Mouse (Mus musculus) neural tube, embryonic 11.5 days (tissue): ENCODE results near the gene Txn2. TPM values are rescaled to one million over a fixed set of nuclear protein-coding genes. Genes with fewer than 3 reads are reported as not detected.
A peak's percentile ranks its signal among the peaks of the same experiment; 100 is the strongest.
"Not testable (repeated sequence)": the region's sequence is repeated elsewhere in the genome, so short reads cannot be mapped to it uniquely, and the experiment has no call there.

Source experiments
- ATAC-seq: fragments of 200-750 bp; cut with Nextera tagmentation; 2 replicates; pipeline ENCODE4 v1.8.0; 2017; ENCODE audit warnings: moderate number of reproducible peaks, mild to moderate bottlenecking, moderate TSS enrichment, moderate library complexity; ENCODE audit not compliant: insufficient read depth, low FRiP score, low TSS enrichment
- DNase-seq: peaks from one replicate; pipeline ENCODE4 v3.0.0-alpha.2; 2015; ENCODE audit warnings: low spot score
- H3K27ac ChIP-seq: fragments of 300-500 bp; sonication (generic); 2 replicates; pipeline ENCODE4 v1.5.1; 2014; ENCODE audit warnings: low read depth, mild to moderate bottlenecking, low read length
- H3K27me3 ChIP-seq: fragments of 300-500 bp; sonication (generic); 2 replicates; pipeline ENCODE4 v1.6.1; 2014; ENCODE audit warnings: mild to moderate bottlenecking, low read length, mixed read lengths; ENCODE audit not compliant: control insufficient read depth, insufficient read depth
- H3K36me3 ChIP-seq: fragments of 300-500 bp; sonication (generic); 2 replicates; pipeline ENCODE4 v1.6.1; 2014; ENCODE audit warnings: mild to moderate bottlenecking, low read length, moderate library complexity, mixed read lengths; ENCODE audit not compliant: control insufficient read depth, insufficient read depth
- H3K4me1 ChIP-seq: fragments of 300-500 bp; sonication (generic); 2 replicates; pipeline ENCODE4 v1.6.1; 2014; ENCODE audit warnings: low read length, mixed read lengths; ENCODE audit not compliant: control insufficient read depth, insufficient read depth
- H3K4me2 ChIP-seq: fragments of 300-500 bp; sonication (generic); 2 replicates; pipeline ENCODE4 v1.6.1; 2014; ENCODE audit warnings: low read depth, mild to moderate bottlenecking, moderate library complexity
- H3K4me3 ChIP-seq: fragments of 300-500 bp; sonication (generic); 2 replicates; pipeline ENCODE4 v1.5.1; 2014; ENCODE audit warnings: low read depth, low read length
- H3K9ac ChIP-seq: fragments of 300-500 bp; sonication (generic); 2 replicates; pipeline ENCODE4 v1.6.1; 2014; ENCODE audit warnings: mild to moderate bottlenecking, low read length
- H3K9me3 ChIP-seq: fragments of 300-500 bp; sonication (generic); 2 replicates; pipeline ENCODE4 v1.6.1; 2016; ENCODE audit warnings: low read length; ENCODE audit not compliant: control insufficient read depth
- WGBS: fragments of 180-500 bp; shearing (Covaris S2); extraction: QIAGEN DNeasy Blood & Tissue Kit; methylation state at CpG from one replicate; pipeline ENCODE4 v1.1.7; 2014; 5-methylcytosine and 5-hydroxymethylcytosine counted together
- polyA plus RNA-seq: library from polyadenylated mRNA; unstranded; fragments of >200 nt; fragmentation: Nextera tagmentation; extraction: Ambion mirVana; gene quantifications from 2 replicates; pipeline ENCODE4 v1.2.1, GENCODE M21; 2014

The Txn2 gene
- polyA plus RNA-seq, 1 experiment from 2014 or later: 277 TPM

DNA sequence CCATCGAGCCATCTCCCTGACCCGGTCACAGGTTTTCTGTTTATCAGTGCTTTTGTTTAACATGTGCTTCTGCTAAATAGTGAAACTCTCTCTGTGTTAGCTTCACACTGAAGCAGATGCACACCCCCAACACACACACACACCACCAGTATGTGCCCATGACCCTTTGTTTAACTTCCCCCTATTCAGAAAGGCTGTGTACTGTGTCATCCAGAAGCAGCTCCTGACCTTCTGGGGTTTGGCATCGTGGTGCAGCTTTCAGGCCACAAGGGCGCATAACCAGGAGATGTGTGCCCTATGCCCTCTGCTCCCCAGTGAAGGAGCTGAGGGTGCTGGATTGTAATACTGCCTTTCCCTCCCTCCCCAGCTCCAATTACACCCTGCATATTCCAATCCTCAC is 54.5 kb downstream of the Txn2 start:
- 78% methylated on average over 4 of the region's 4 CpGs for WGBS
- ATAC-seq: no peak
- Histone ChIP-seq H3K27me3 (no peaks in the 10 kb centered on the region), H3K4me1 (no peaks in the 10 kb centered on the region), H3K4me2 (no peak overlapping the region), H3K36me3 (no peaks in the 10 kb centered on the region), H3K4me3 (no peak overlapping the region), H3K9me3 (no peaks in the 10 kb centered on the region), H3K27ac (no peak overlapping the region), H3K9ac (no peak overlapping the region)
- DNase-seq: no peak

DNA sequence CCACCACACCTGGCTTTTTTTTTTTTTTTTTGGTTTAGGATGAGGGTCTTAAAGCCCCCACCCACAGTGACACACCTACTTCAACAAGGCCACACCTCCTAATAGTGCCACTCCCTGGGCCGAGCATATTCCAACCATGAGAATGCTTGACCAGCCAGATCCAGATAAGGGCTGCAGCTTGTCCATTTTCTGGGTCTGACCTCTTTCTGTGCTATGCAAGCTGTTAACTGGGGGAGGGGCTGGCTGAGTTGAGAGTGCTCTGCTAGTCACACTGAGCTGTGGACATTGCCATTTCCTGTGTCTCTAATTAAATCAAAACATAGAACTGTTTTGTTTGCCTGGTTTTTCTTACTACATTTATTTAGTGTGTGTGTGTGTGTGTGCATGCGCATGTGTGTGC is 55.2 kb downstream of the Txn2 start:
- H3K9ac ChIP-seq: no peak overlapping the region
- H3K36me3 ChIP-seq: no peaks in the 10 kb centered on the region
- DNase-seq (no peak), ATAC-seq (no peak)
- no peaks in the 10 kb centered on the region for H3K27me3 ChIP-seq
- H3K4me1 ChIP-seq: no peaks in the 10 kb centered on the region
- no peak overlapping the region for H3K4me3 ChIP-seq
- 76% methylated on average over 2 of the region's 2 CpGs for WGBS
- no peaks in the 10 kb centered on the region for H3K9me3 ChIP-seq
- no peak overlapping the region for H3K27ac ChIP-seq
- H3K4me2 ChIP-seq: no peak overlapping the region

DNA sequence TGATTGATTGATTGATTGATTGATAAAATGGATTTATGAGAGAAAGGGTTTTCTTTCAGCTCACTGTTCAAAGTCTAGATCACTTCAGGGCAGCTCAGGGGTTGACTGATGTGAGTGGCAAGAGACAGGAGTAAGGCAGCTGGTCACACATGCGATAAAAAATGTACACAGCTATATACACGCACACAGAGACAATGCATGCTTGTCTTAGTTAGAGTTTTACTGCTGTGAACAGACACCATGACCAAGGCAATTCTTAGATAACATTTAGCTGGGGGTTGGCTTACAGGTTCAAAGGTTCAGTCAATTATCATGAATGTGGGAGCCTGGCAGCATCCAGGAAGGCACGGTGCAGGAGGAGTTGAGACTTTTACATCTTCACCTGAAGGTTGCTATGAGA is 55.8 kb downstream of the Txn2 start:
- no peaks in the 10 kb centered on the region for H3K9me3 ChIP-seq
- 90% methylated on average over 3 of the region's 3 CpGs for WGBS

DNA sequence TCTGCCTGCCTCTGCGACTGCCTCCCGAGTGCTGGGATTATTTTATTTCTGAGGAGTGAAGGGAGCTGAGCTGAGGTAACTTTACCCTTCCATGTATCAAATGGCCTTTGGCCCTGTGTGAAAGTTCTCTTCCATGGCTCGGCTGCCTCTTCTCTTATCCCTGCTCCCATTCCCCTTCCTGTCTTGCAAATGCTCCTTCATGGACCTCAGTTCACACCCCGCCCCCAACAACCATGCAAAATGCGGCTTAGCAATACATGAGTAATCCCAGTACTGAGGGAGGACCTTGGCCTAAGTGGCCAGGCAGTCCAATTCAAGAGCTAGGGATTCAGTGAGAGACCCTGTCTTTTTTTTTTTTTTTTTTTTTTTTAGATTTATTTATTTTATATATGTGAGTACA is 60.5 kb downstream of the Txn2 start:
- Histone ChIP-seq H3K9ac (no peak overlapping the region), H3K27me3 (no peaks in the 10 kb centered on the region), H3K27ac (no peak overlapping the region), H3K4me3 (no peak overlapping the region), H3K4me2 (no peak overlapping the region), H3K4me1 (no peaks in the 10 kb centered on the region), H3K36me3 (no peaks in the 10 kb centered on the region), H3K9me3 (no peaks in the 10 kb centered on the region)
- DNase-seq: no peak
- ATAC-seq: no peak
- WGBS: 92% methylated on average over 5 of the region's 5 CpGs

More for the DNA sequence above, 55.8 kb downstream of the Txn2 start:
- Histone ChIP-seq H3K36me3 (no peaks in the 10 kb centered on the region), H3K27ac (no peak overlapping the region), H3K4me3 (no peak overlapping the region), H3K4me2 (no peak overlapping the region), H3K27me3 (no peaks in the 10 kb centered on the region), H3K4me1 (no peaks in the 10 kb centered on the region), H3K9ac (no peak overlapping the region)
- no peak for DNase-seq
- ATAC-seq: no peak

DNA sequence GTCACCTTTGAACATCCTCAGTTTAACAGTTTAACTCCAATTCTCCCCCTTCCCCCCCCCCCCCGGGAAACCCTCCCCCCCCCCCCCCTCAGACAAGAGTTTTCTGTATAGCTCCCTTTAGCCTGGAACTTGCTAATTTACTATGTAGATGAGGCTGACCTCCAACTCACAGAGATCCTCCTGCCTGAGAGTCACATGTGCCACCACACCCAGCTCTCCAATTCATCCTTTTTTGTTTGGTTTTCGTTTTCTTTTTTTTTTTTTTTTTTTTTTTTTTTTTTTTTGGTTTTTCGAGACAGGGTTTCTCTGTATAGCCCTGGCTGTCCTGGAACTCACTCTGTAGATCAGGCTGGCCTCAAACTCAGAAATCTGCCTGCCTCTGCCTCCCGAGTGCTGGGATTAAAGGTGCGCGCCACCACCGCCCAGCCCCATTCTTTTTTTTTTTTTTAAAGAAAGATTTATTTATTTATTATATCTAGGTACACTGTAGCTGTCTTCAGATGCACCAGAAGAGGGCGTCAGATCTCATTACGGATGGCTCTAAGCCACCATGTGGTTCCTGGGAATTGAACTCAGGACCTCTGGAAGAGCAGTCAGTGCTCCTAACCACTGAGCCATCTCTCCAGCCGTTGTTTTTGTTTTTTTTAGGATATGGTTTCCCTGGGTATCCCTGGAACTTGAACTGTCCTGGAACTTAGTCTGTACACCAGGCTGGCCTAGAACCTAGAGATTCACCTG is 61.4 kb downstream of the Txn2 start:
- H3K27me3 ChIP-seq, H3K36me3 ChIP-seq, H3K9ac ChIP-seq, H3K9me3 ChIP-seq, H3K4me2 ChIP-seq, H3K4me1 ChIP-seq, ATAC-seq, H3K27ac ChIP-seq, DNase-seq, H3K4me3 ChIP-seq: not testable (repeated sequence)
- 86% methylated on average over 8 of the region's 10 CpGs for WGBS

DNA sequence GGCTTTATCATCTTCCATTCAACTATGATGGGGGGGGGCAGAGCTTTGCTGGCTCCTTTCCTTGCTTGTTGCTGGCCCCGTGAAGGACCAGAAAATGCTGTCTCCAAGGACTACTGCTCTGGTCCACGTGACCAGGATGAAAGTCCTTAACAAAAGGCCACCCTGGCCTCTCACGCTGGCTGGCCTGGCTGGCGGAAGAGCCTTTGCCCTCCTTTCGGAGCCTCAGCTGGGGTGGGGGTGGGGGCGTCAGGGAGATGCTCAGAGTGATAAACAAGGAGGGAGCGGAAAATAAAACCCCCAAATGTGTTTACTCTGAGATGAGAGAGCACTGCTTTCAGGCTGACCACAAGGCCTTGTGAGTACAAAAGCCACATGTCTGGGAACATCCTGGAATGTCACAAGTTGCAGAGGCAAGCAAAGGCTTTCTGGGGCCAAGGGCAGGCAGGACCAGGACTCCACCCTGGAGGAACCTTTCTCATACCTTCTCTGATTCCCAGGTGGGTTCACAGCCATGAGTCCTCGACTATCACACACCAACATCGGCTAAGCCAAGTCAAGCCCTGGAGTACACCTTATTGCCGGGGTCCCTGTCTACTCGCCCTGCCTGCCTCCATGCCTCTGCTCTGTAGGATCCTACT is 62.1 kb downstream of the Txn2 start:
- Histone ChIP-seq H3K27ac (no peak overlapping the region), H3K27me3 (no peaks in the 10 kb centered on the region), H3K4me2 (no peak overlapping the region), H3K36me3 (no peaks in the 10 kb centered on the region), H3K9ac (no peak overlapping the region), H3K4me1 (no peaks in the 10 kb centered on the region), H3K9me3 (no peaks in the 10 kb centered on the region), H3K4me3 (no peak overlapping the region)
- 46% methylated on average over 11 of the region's 11 CpGs for WGBS
- DNase-seq (peak; percentile 10), ATAC-seq (no peak)

Other genes with a start within 250 kb of the Txn2 start
- gene Apol7e, start 230.1 kb downstream of the Txn2 start, polyA plus RNA-seq: not detected in 2 replicates
- not detected in 2 replicates for gene Apol9b, start 200.0 kb downstream of the Txn2 start, polyA plus RNA-seq
- 0.08 TPM in 1 of 2 replicates, not detected in the other for gene Apol8, start 172.0 kb downstream of the Txn2 start, polyA plus RNA-seq
- 24.5 and 25.3 TPM in 2 replicates for gene Myh9, start 86.8 kb downstream of the Txn2 start, polyA plus RNA-seq
- gene Foxred2, start 27.7 kb upstream of the Txn2 start, polyA plus RNA-seq: 4.1 and 5.7 TPM in 2 replicates
- 233 and 243 TPM in 2 replicates for gene Eif3d, start 41.8 kb upstream of the Txn2 start, polyA plus RNA-seq
- gene Cacng2, start 191.0 kb upstream of the Txn2 start, polyA plus RNA-seq: 1.4 and 1.7 TPM in 2 replicates
- gene Ift27, start 245.1 kb upstream of the Txn2 start, polyA plus RNA-seq: 115 and 119 TPM in 2 replicates